In genomic region chr2:83941378-83941777, GRCm38 (mm10) we compare ENCODE assay signal across 9 mouse cellular contexts. TPM values are rescaled to one million over a fixed set of nuclear protein-coding genes. Genes with fewer than 3 reads are reported as not detected.
DNase-seq lines count a peak whose midpoint lies in the region; ATAC-seq and TF ChIP-seq lines count a peak whose summit lies in the region.
"Had no signal": no experiment of that assay in that cellular context is flagged by ENCODE, and none has a peak within 500 bp of the region (broad histone marks: within the 10 kb centered on the region; RNA-seq: fewer than 3 reads in every experiment).

No protein-coding gene starts in this region.

- no peak for TF ChIP-seq POLR2A in testis, adult 2 months (IDR thresholded peaks at IDR 0.05; ENCODE audit: control insufficient read depth, low read depth, low read length)

- DNase-seq in gastrocnemius, adult 2 months, result no peak
- DNase-seq in gastrocnemius, postnatal 10 days, result no peak
- no peak for DNase-seq in testis, postnatal 10 days (ENCODE audit: low spot score)
- DNase-seq in frontal cortex, postnatal 36 days (ENCODE audit: low spot score in 2 of 2), result no peak
- no peak for DNase-seq in thymus, postnatal 36 days
- no peak for DNase-seq in right cerebral cortex, postnatal 14 days

- H3K27me3 ChIP-seq in testis, adult 2 months (ENCODE audit: control insufficient read depth, insufficient read depth, low read length), result no peaks in the 10 kb centered on the region
- 0 out of 2 replicates have a peak, but pooled peaks cover 4% of the 10 kb centered on the region for H3K27me3 ChIP-seq in liver, embryonic 12.5 days (replicated peaks)

- no peaks in the 10 kb centered on the region for H3K9me3 ChIP-seq in liver, embryonic 12.5 days (replicated peaks)

- H3K9ac ChIP-seq in liver, embryonic 12.5 days, result no peak overlapping the region

- TF ChIP-seq CTCF in gastrocnemius, adult 2 months (IDR thresholded peaks at IDR 0.05), result no peak
- no peak for TF ChIP-seq CTCF in testis, adult 2 months (IDR thresholded peaks at IDR 0.05; ENCODE audit: control insufficient read depth, insufficient read depth, insufficient replicate concordance, low read depth, low read length)

- H3K4me3 ChIP-seq in gastrocnemius, adult 2 months, result peak overlapping the region; percentile 45; the same call in 1 of the 2 replicates
- peak overlapping the region; percentile 87 for H3K4me3 ChIP-seq in testis, adult 2 months (ENCODE audit: control insufficient read depth, low read depth, low read length)
- H3K4me3 ChIP-seq in liver, embryonic 12.5 days, result no peak overlapping the region; the same call in 1 of the 2 replicates

- intact Hi-C loops in gastrocnemius, adult 2 months (cut with DNase I), result no loop called here

- H3K4me1 ChIP-seq in testis, adult 2 months (ENCODE audit: control insufficient read depth, insufficient read depth, low read length), result peaks cover 4% of the 10 kb centered on the region
- peaks cover 5% of the 10 kb centered on the region; the same call in 1 of the 2 replicates for H3K4me1 ChIP-seq in liver, embryonic 12.5 days

- no peak for ATAC-seq in liver, embryonic 12.5 days

- H3K36me3 ChIP-seq in testis, adult 2 months (ENCODE audit: control insufficient read depth, insufficient read depth, low read length), result no peaks in the 10 kb centered on the region
- H3K36me3 ChIP-seq in liver, embryonic 12.5 days, result no peaks in the 10 kb centered on the region

- no peak overlapping the region for H3K27ac ChIP-seq in gastrocnemius, adult 2 months
- no peak overlapping the region for H3K27ac ChIP-seq in testis, adult 2 months (ENCODE audit: control insufficient read depth, insufficient read depth, low read depth, low read length)
- no peak overlapping the region for H3K27ac ChIP-seq in liver, embryonic 12.5 days

- WGBS in liver, embryonic 12.5 days (ENCODE audit: insufficient replicate concordance), result 18% methylated on average over 3 of the region's 3 CpGs

- H3K4me2 ChIP-seq in liver, embryonic 12.5 days, result peak overlapping the region; percentile 50

RNA-seq across cellular contexts. Expression of gene Zswim2, which starts 0.3 kb away (rescaled TPM):
- not detected for total RNA-seq in gastrocnemius, adult 2 months (2021)
- not detected for total RNA-seq in gastrocnemius, postnatal 10 days (2021)
- polyA plus RNA-seq in testis, adult 2 months (2012; rRNA removed), result 50.4 and 63.8 TPM in 2 replicates
- polyA plus RNA-seq in liver, embryonic 12.5 days (2016; fragmentation: Nextera tagmentation; extraction: Ambion mirVana), result not detected in 2 replicates
- total RNA-seq: liver, adult 2 months had no signal
- polyA plus RNA-seq: liver, adult 2 months had no signal

RNA-seq across cellular contexts. Expression of gene Gm13698, which starts 14.1 kb away (rescaled TPM):
- under 1 TPM; 0.69 to 0.95 TPM for total RNA-seq in gastrocnemius, adult 2 months (2021)
- total RNA-seq in gastrocnemius, postnatal 10 days (2021), result 1 to 10 TPM in 1 of 2 experiments, under 1 TPM in 1; 0.96 to 1.2 TPM
- 0.06 and 0.07 TPM in 2 replicates for polyA plus RNA-seq in testis, adult 2 months (2012; rRNA removed)
- polyA plus RNA-seq in liver, embryonic 12.5 days (2016; fragmentation: Nextera tagmentation; extraction: Ambion mirVana), result not detected in 2 replicates
- total RNA-seq: liver, adult 2 months had no signal
- polyA plus RNA-seq: liver, adult 2 months had no signal

RNA-seq across cellular contexts. Expression of gene Gm13693, which starts 19.9 kb away (rescaled TPM):
- under 1 TPM; 0.69 to 0.95 TPM for total RNA-seq in gastrocnemius, adult 2 months (2021)
- 1 to 10 TPM in 1 of 2 experiments, under 1 TPM in 1; 0.96 to 1.2 TPM for total RNA-seq in gastrocnemius, postnatal 10 days (2021)
- 0.06 and 0.07 TPM in 2 replicates for polyA plus RNA-seq in testis, adult 2 months (2012; rRNA removed)
- polyA plus RNA-seq in liver, embryonic 12.5 days (2016; fragmentation: Nextera tagmentation; extraction: Ambion mirVana), result not detected in 2 replicates
- total RNA-seq: liver, adult 2 months had no signal
- polyA plus RNA-seq: liver, adult 2 months had no signal

RNA-seq across cellular contexts. Expression of gene Gm13695, which starts 25.7 kb away (rescaled TPM):
- under 1 TPM in 1 of 2 experiments, not detected in 1; 0.69 TPM for total RNA-seq in gastrocnemius, adult 2 months (2021)
- not detected for total RNA-seq in gastrocnemius, postnatal 10 days (2021)
- 0.06 and 0.07 TPM in 2 replicates for polyA plus RNA-seq in testis, adult 2 months (2012; rRNA removed)
- polyA plus RNA-seq in liver, embryonic 12.5 days (2016; fragmentation: Nextera tagmentation; extraction: Ambion mirVana), result not detected in 2 replicates
- total RNA-seq: liver, adult 2 months had no signal
- polyA plus RNA-seq: liver, adult 2 months had no signal

RNA-seq across cellular contexts. Expression of gene Gm13696, which starts 31.5 kb away (rescaled TPM):
- under 1 TPM; 0.69 to 0.95 TPM for total RNA-seq in gastrocnemius, adult 2 months (2021)
- total RNA-seq in gastrocnemius, postnatal 10 days (2021), result 1 to 10 TPM in 1 of 2 experiments, under 1 TPM in 1; 0.96 to 1.2 TPM
- polyA plus RNA-seq in testis, adult 2 months (2012; rRNA removed), result 0.06 and 0.07 TPM in 2 replicates
- not detected in 2 replicates for polyA plus RNA-seq in liver, embryonic 12.5 days (2016; fragmentation: Nextera tagmentation; extraction: Ambion mirVana)
- total RNA-seq: liver, adult 2 months had no signal
- polyA plus RNA-seq: liver, adult 2 months had no signal
